Mouse (Mus musculus): ENCODE measurements around the gene Kcnj12. TPM values are rescaled to one million over a fixed set of nuclear protein-coding genes. Genes with fewer than 3 reads are reported as not detected.

The Kcnj12 gene
- 5.3 and 5.8 TPM in 2 replicates for polyA plus RNA-seq (2012; rRNA removed)

GRCm38 (mm10) chr11:61022550-61023391, at the start of gene Kcnj12:
Kcnj12 (plus strand) TSS chr11:61022564.
- no peak for DNase-seq
- Histone ChIP-seq H3K4me1 (ENCODE audit: control insufficient read depth, insufficient read depth, low read length) (no peaks in the 10 kb centered on the region), H3K4me3 (replicated peaks; ENCODE audit: extremely low read depth, low read depth, low read length) (peak within 1 kb of the TSS; percentile 14)
- TF ChIP-seq CTCF (IDR thresholded peaks at IDR 0.05; ENCODE audit: insufficient read depth, low read length): no peak
- no peak for TF ChIP-seq POLR2A (IDR thresholded peaks at IDR 0.05; ENCODE audit: borderline replicate concordance, extremely low read depth, low read depth, low read length)
- 1% methylated on average over 80 of the region's 81 CpGs for WGBS

GRCm38 (mm10) chr11:60975097-60975496, 47.3 kb upstream of the Kcnj12 start:
- no peak for TF ChIP-seq POLR2A (IDR thresholded peaks at IDR 0.05; ENCODE audit: borderline replicate concordance, extremely low read depth, low read depth, low read length)
- no peak for TF ChIP-seq CTCF (IDR thresholded peaks at IDR 0.05; ENCODE audit: insufficient read depth, low read length)
- no peak for DNase-seq
- WGBS: 50% methylated on average over 11 of the region's 11 CpGs

GRCm38 (mm10) chr11:60976234-60976633, 46.1 kb upstream of the Kcnj12 start:
- WGBS: 84% methylated on average over 2 of the region's 2 CpGs
- Histone ChIP-seq H3K4me1 (ENCODE audit: control insufficient read depth, insufficient read depth, low read length) (0 out of 2 replicates have a peak, but pooled peaks cover 3% of the 10 kb centered on the region), H3K4me3 (replicated peaks; ENCODE audit: extremely low read depth, low read depth, low read length) (no peak overlapping the region)
- no peak for TF ChIP-seq POLR2A (IDR thresholded peaks at IDR 0.05; ENCODE audit: borderline replicate concordance, extremely low read depth, low read depth, low read length)
- no peak for TF ChIP-seq CTCF (IDR thresholded peaks at IDR 0.05; ENCODE audit: insufficient read depth, low read length)
- DNase-seq: no peak

More at GRCm38 (mm10) chr11:60975097-60975496, 47.3 kb upstream of the Kcnj12 start:
- Histone ChIP-seq H3K4me3 (replicated peaks; ENCODE audit: extremely low read depth, low read depth, low read length) (no peak overlapping the region), H3K4me1 (ENCODE audit: control insufficient read depth, insufficient read depth, low read length) (0 out of 2 replicates have a peak, but pooled peaks cover 3% of the 10 kb centered on the region)

- peak; percentile 46 for DNase-seq
- TF ChIP-seq POLR2A (IDR thresholded peaks at IDR 0.05; ENCODE audit: borderline replicate concordance, extremely low read depth, low read depth, low read length) (no peak), CTCF (IDR thresholded peaks at IDR 0.05; ENCODE audit: insufficient read depth, low read length) (0 out of 2 replicates have a peak, but pooled peaks have one; percentile 13)
- 40% methylated on average over 8 of the region's 8 CpGs for WGBS
Measured at GRCm38 (mm10) chr11:60976742-60977141, 45.6 kb upstream of the Kcnj12 start.

GRCm38 (mm10) chr11:60977153-60977552, 45.2 kb upstream of the Kcnj12 start:
- no peak for DNase-seq
- Histone ChIP-seq H3K4me3 (replicated peaks; ENCODE audit: extremely low read depth, low read depth, low read length) (no peak overlapping the region), H3K4me1 (ENCODE audit: control insufficient read depth, insufficient read depth, low read length) (0 out of 2 replicates have a peak, but pooled peaks cover 3% of the 10 kb centered on the region)
- TF ChIP-seq POLR2A (IDR thresholded peaks at IDR 0.05; ENCODE audit: borderline replicate concordance, extremely low read depth, low read depth, low read length): no peak
- TF ChIP-seq CTCF (IDR thresholded peaks at IDR 0.05; ENCODE audit: insufficient read depth, low read length): no peak
- 43% methylated on average over 3 of the region's 3 CpGs for WGBS

More at GRCm38 (mm10) chr11:60976742-60977141, 45.6 kb upstream of the Kcnj12 start:
- Histone ChIP-seq H3K4me3 (replicated peaks; ENCODE audit: extremely low read depth, low read depth, low read length) (no peak overlapping the region), H3K4me1 (ENCODE audit: control insufficient read depth, insufficient read depth, low read length) (0 out of 2 replicates have a peak, but pooled peaks cover 3% of the 10 kb centered on the region)

GRCm38 (mm10) chr11:60978658-60979057, 43.7 kb upstream of the Kcnj12 start:
- no peak overlapping the region for H3K4me3 ChIP-seq (replicated peaks; ENCODE audit: extremely low read depth, low read depth, low read length)
- WGBS: 83% methylated on average over 2 of the region's 2 CpGs
- DNase-seq: no peak
- TF ChIP-seq POLR2A (IDR thresholded peaks at IDR 0.05; ENCODE audit: borderline replicate concordance, extremely low read depth, low read depth, low read length): no peak
- TF ChIP-seq CTCF (IDR thresholded peaks at IDR 0.05; ENCODE audit: insufficient read depth, low read length): no peak
- H3K4me1 ChIP-seq (ENCODE audit: control insufficient read depth, insufficient read depth, low read length): 0 out of 2 replicates have a peak, but pooled peaks cover 3% of the 10 kb centered on the region

GRCm38 (mm10) chr11:60979788-60980187, 42.6 kb upstream of the Kcnj12 start:
- Histone ChIP-seq H3K4me1 (ENCODE audit: control insufficient read depth, insufficient read depth, low read length) (0 out of 2 replicates have a peak, but pooled peaks cover 3% of the 10 kb centered on the region), H3K4me3 (replicated peaks; ENCODE audit: extremely low read depth, low read depth, low read length) (no peak overlapping the region)
- WGBS: 62% methylated on average over 5 of the region's 5 CpGs
- DNase-seq: no peak
- TF ChIP-seq CTCF (IDR thresholded peaks at IDR 0.05; ENCODE audit: insufficient read depth, low read length) (no peak), POLR2A (IDR thresholded peaks at IDR 0.05; ENCODE audit: borderline replicate concordance, extremely low read depth, low read depth, low read length) (no peak)

- TF ChIP-seq CTCF (IDR thresholded peaks at IDR 0.05; ENCODE audit: insufficient read depth, low read length) (no peak), POLR2A (IDR thresholded peaks at IDR 0.05; ENCODE audit: borderline replicate concordance, extremely low read depth, low read depth, low read length) (no peak)
- DNase-seq: no peak
- Histone ChIP-seq H3K4me1 (ENCODE audit: control insufficient read depth, insufficient read depth, low read length) (0 out of 2 replicates have a peak, but pooled peaks cover 2% of the 10 kb centered on the region), H3K4me3 (replicated peaks; ENCODE audit: extremely low read depth, low read depth, low read length) (no peak overlapping the region)
- 53% methylated on average over 14 of the region's 14 CpGs for WGBS
Measured at GRCm38 (mm10) chr11:60981693-60982486, 40.5 kb upstream of the Kcnj12 start.

- TF ChIP-seq POLR2A (IDR thresholded peaks at IDR 0.05; ENCODE audit: borderline replicate concordance, extremely low read depth, low read depth, low read length): no peak
- TF ChIP-seq CTCF (IDR thresholded peaks at IDR 0.05; ENCODE audit: insufficient read depth, low read length): no peak
- H3K4me1 ChIP-seq (ENCODE audit: control insufficient read depth, insufficient read depth, low read length): no peaks in the 10 kb centered on the region
- WGBS: 70% methylated on average over 13 of the region's 13 CpGs
- H3K4me3 ChIP-seq (replicated peaks; ENCODE audit: extremely low read depth, low read depth, low read length): no peak overlapping the region
- no peak for DNase-seq
Measured at GRCm38 (mm10) chr11:60984912-60985558, 37.3 kb upstream of the Kcnj12 start.

Measured in lung, adult 2 months (tissue).